Mouse (Mus musculus): Measurements from ENCODE around the gene Tspan3.

The Tspan3 gene

GRCm38 (mm10) chr9:56154572-56154971 is 10.7 kb downstream of the Tspan3 start:
- no peak for DNase-seq

- DNase-seq: no peak
These were observed 12.7 kb downstream of the Tspan3 start for GRCm38 (mm10) chr9:56152482-56153007.

- peak; percentile 25 to 43 for DNase-seq
These were observed 13.4 kb downstream of the Tspan3 start for GRCm38 (mm10) chr9:56151745-56152481.

- no peak for DNase-seq
These were observed 18.9 kb downstream of the Tspan3 start for GRCm38 (mm10) chr9:56146326-56146923.

- no peak for DNase-seq
These were observed 20.8 kb downstream of the Tspan3 start for GRCm38 (mm10) chr9:56144366-56145003.

- peak; percentile 34 to 63 for DNase-seq
These were observed 23.5 kb downstream of the Tspan3 start for GRCm38 (mm10) chr9:56141776-56142175.

- no peak for DNase-seq
These were observed 29.6 kb downstream of the Tspan3 start for GRCm38 (mm10) chr9:56135590-56136197.

GRCm38 (mm10) chr9:56134614-56135013 is 30.7 kb downstream of the Tspan3 start:
- DNase-seq: no peak

GRCm38 (mm10) chr9:56133970-56134369 is 31.3 kb downstream of the Tspan3 start:
- DNase-seq: no peak

GRCm38 (mm10) chr9:56131813-56132525 is 33.3 kb downstream of the Tspan3 start:
- no peak for DNase-seq

- no peak for DNase-seq
These were observed 34.7 kb downstream of the Tspan3 start for GRCm38 (mm10) chr9:56130536-56130935.

- no peak for DNase-seq
These were observed 35.3 kb downstream of the Tspan3 start for GRCm38 (mm10) chr9:56129951-56130350.

- no peak for DNase-seq
These were observed 36.9 kb downstream of the Tspan3 start for GRCm38 (mm10) chr9:56128331-56128730.

GRCm38 (mm10) chr9:56126453-56127173 is 38.7 kb downstream of the Tspan3 start:
- no peak for DNase-seq

- DNase-seq: no peak
These were observed 40.7 kb downstream of the Tspan3 start for GRCm38 (mm10) chr9:56124561-56124960.

- no peak for DNase-seq
These were observed 41.7 kb downstream of the Tspan3 start for GRCm38 (mm10) chr9:56123613-56124012.

- DNase-seq: peak; percentile 42 to 46
These were observed 42.3 kb downstream of the Tspan3 start for GRCm38 (mm10) chr9:56122973-56123372.

- peak; percentile 71 to 79 for DNase-seq
These were observed 44.2 kb downstream of the Tspan3 start for GRCm38 (mm10) chr9:56121097-56121496.

GRCm38 (mm10) chr9:56119651-56120050 is 45.6 kb downstream of the Tspan3 start:
- no peak for DNase-seq

- peak; percentile 73 to 85 for DNase-seq
These were observed 46.7 kb downstream of the Tspan3 start for GRCm38 (mm10) chr9:56118582-56118981.

GRCm38 (mm10) chr9:56118091-56118490 is 47.2 kb downstream of the Tspan3 start:
- DNase-seq: no peak

- no peak for DNase-seq
These were observed 57.1 kb downstream of the Tspan3 start for GRCm38 (mm10) chr9:56108174-56108573.

Data from kidney, postnatal 4 days (tissue).